Mouse (Mus musculus) heart, adult 2 months (tissue): ENCODE results near the gene Plcl2.

ENCODE experiments used
- CTCF ChIP-seq: fragments of 200-600 bp; IDR thresholded peaks from 2 replicates; pipeline ENCODE4 v1.8.1; 2022; ENCODE audit warnings: antibody characterized with exemption, mild to moderate bottlenecking, moderate library complexity
- POLR2A ChIP-seq: fragments of 200-500 bp; IDR thresholded peaks from 2 replicates; pipeline ENCODE4 v1.6.1; 2011; ENCODE audit warnings: mild to moderate bottlenecking, low read depth, low read length, control low read depth; ENCODE audit not compliant: insufficient read depth

DNA sequence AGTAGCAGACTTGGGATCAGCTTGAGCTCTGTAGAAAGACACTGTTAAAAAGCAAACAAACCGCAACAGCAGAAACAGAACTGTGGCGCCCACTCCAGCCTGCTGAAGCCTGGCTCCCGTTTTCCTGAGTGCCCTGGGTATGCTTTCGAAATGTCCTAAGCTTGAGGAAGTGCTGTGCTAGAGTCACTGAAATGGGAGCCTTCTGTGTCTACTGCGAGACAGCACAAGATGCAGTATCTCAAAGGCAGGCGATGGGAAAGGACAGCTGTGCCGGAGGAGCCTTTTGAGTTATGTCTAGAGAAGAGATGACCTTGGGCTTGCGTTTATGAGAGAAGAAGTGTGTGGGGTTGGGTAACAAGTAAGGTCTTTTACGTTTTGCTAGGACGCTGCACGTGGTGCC is 166.0 kb downstream of the Plcl2 start:
- no peak for TF ChIP-seq CTCF
- TF ChIP-seq POLR2A, result no peak
